Mouse (Mus musculus): Measurements from ENCODE around the gene Stk39.

DNA sequence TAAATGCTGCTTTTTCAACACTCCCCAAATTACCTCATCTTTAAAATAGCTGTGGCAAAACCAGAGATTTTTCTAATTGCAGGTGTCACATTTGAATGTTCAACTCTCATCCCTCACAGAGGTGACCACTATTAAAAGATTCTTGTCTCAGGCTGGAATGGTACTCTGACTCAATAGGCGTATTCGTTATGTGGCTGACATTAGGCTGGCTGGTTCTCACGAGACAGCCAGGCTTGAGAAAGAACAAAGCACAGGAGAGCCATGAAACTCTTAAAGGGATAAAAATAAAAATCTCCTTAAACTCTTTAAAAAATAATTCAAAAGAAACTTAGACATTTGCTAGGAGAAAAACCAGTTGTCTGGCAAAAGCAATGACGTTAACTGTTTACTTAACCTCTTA is 853 bp upstream of the Stk39 start:
- TF ChIP-seq POLR2A (IDR thresholded peaks at IDR 0.05; ENCODE audit: insufficient read depth, low read depth, low read length) (no peak), CTCF (IDR thresholded peaks at IDR 0.05; ENCODE audit: insufficient read depth, low read depth, low read length) (no peak)

All from olfactory bulb, adult 2 months (tissue).